Mouse (Mus musculus): ENCODE results near the gene Mrpl21.

GRCm38 (mm10) chr19:3267340-3267739 lies 15.4 kb upstream of the Mrpl21 start:
- TF ChIP-seq CTCF (IDR thresholded peaks at IDR 0.05; ENCODE audit: low read depth, low read length) (no peak), POLR2A (IDR thresholded peaks at IDR 0.05; ENCODE audit: extremely low read depth, insufficient read depth, low read length) (no peak)
